Mouse (Mus musculus): ENCODE measurements around the gene Birc2. TPM values are rescaled to one million over a fixed set of nuclear protein-coding genes. Genes with fewer than 3 reads are reported as not detected.

Birc2 gene
- polyA plus RNA-seq, 1 experiment from 2014 or later = 42.8 TPM

DNA sequence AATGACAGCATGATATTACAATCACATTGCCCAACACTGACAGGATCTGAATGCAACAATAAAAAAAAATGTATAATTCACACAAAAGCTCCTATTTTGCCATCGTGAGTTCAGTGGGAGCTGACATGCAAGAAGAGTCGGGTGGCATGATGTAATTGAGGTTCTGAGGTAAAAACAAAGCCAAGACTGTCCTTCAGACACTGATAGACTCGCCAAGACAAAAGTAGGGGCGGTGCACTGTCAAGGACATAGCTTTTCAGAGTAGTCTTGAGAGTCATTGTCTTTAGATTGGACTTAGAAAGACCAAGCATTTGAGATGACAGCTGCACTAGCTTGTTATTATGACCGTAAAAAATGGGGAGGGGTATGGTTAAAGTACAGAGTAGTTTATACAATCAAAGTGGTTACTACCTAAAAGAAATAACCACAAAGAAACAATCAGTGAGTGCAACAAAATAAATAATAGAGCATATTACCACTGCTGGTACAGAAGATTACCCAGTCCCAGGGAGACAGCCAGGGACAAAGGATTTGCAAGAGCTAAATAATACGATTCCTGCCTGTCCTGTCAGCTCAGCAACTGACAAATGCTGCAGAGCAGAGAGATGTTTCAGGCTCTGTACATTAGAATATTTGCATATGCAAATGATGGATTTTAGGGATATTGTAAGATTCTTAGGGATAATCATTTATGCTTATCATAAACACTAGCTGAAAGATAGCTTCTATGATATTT, 40.6 kb downstream of the Birc2 start:
- Histone ChIP-seq H3K27ac (replicated peaks) (no peak overlapping the region; the same call in 1 of the 2 replicates), H3K4me1 (no peaks in the 10 kb centered on the region), H3K9me3 (no peaks in the 10 kb centered on the region), H3K4me2 (replicated peaks) (no peak overlapping the region), H3K9ac (replicated peaks) (no peak overlapping the region), H3K27me3 (no peaks in the 10 kb centered on the region), H3K4me3 (no peak overlapping the region), H3K36me3 (peaks cover 29% of the 10 kb centered on the region)
- no peak for ATAC-seq (ENCODE audit: low FRiP score, low read depth)
- whole genome bisulfite sequencing = 68% methylated on average over 6 of the region's 6 CpGs

DNA sequence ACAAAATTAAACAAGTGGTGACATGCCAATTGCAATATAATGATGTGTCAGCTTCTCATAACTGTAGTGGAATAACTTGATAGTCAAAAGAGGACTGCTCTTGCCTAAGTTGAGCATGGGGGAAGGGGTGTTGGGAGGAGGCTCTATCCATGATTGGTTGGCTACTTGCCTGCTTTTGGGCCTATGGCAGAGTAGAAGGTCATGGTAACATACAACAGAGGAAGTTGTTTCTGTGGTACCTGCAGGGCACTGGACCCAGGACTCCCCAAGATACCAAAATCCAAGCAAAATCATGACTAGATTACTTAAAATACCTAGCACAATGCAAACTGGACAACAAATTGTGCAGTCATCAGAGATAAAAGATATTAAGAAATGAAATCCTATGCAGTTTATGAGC, 41.3 kb downstream of the Birc2 start:
- ATAC-seq (ENCODE audit: low FRiP score, low read depth) = no peak
- H3K27me3 ChIP-seq = no peaks in the 10 kb centered on the region
- H3K27ac ChIP-seq (replicated peaks) = no peak overlapping the region
- H3K4me1 ChIP-seq = no peaks in the 10 kb centered on the region
- H3K9me3 ChIP-seq = no peaks in the 10 kb centered on the region
- H3K9ac ChIP-seq (replicated peaks) = no peak overlapping the region
- peaks cover 37% of the 10 kb centered on the region for H3K36me3 ChIP-seq
- H3K4me2 ChIP-seq (replicated peaks) = no peak overlapping the region
- H3K4me3 ChIP-seq = no peak overlapping the region

- peaks cover 42% of the 10 kb centered on the region for H3K36me3 ChIP-seq
- 89% methylated on average over 2 of the region's 2 CpGs for WGBS
- ATAC-seq (ENCODE audit: low FRiP score, low read depth) = no peak
Observed at GRCm38 (mm10) chr9:7793561-7793960, 43.3 kb downstream of the Birc2 start.

DNA sequence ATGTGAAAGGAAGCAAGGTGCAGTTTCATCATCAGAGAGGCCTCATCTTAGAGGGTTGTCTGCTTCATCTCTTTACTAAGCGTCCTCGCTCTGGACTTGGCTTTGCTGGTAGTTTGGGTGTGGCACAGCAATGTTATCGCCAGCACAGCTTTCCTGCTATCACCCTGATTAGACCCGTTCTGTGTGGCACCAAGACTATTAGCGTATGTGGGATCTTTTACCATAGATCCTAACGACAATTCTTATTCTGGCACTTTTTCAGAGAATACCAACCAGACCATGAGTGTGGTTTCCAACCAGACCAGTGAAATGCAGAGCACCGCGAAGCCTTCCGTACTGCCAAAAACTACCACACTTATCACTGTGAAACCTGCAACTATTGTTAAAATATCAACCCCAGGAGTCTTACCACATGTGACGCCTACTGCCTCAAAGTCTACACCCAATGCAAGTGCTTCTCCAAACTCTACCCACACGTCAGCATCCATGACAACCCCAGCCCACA, 46.2 kb downstream of the Birc2 start:
- Histone ChIP-seq H3K4me2 (replicated peaks) (no peak overlapping the region), H3K4me3 (no peak overlapping the region), H3K27ac (replicated peaks) (no peak overlapping the region), H3K9ac (replicated peaks) (no peak overlapping the region), H3K27me3 (no peaks in the 10 kb centered on the region), H3K4me1 (no peaks in the 10 kb centered on the region), H3K36me3 (peaks cover 42% of the 10 kb centered on the region), H3K9me3 (no peaks in the 10 kb centered on the region)
- 96% methylated on average over 11 of the region's 11 CpGs for WGBS
- no peak for ATAC-seq (ENCODE audit: low FRiP score, low read depth)

More at GRCm38 (mm10) chr9:7793561-7793960, 43.3 kb downstream of the Birc2 start:
- H3K27ac ChIP-seq (replicated peaks) = no peak overlapping the region
- no peak overlapping the region for H3K4me2 ChIP-seq (replicated peaks)
- H3K4me1 ChIP-seq = no peaks in the 10 kb centered on the region
- H3K4me3 ChIP-seq = no peak overlapping the region
- H3K27me3 ChIP-seq = no peaks in the 10 kb centered on the region
- no peaks in the 10 kb centered on the region for H3K9me3 ChIP-seq
- H3K9ac ChIP-seq (replicated peaks) = no peak overlapping the region

DNA sequence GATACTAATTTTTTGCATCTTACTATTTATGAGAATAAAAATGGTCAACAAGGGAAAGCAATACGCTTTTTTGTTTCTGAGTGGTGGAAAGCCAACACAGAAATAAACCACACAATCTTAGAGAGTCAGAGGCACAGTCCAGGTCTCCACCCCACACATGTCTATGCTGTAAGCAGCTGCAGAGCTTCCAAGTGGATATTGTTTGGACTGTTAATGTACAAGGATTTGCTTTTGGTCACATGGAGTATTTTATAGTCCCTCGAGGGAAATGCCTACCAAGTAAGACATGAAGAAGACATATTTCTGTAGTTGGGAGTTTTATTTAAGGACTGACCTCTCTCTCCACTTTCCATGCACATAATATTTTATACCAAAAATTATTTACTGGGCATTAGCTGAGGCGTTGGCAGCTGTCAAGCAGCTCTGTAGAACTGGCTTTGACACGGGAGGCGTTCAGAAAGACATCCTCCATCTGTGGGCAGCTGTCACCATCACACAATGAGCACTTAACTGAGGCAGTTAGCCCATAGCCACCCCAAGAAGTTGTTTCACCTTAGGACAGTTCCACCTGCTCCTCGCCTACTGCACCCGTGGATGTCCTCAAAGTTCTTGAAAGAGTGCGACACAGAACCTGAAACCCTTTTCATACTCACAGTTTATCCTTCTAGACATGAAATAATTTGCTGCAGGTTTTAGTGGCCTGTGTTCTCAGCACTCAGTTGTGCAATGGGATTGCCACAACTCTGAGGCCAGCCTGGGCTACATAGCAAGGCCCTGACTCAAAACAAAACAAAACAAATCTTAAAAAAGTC, 46.9 kb downstream of the Birc2 start:
- Histone ChIP-seq H3K4me2 (replicated peaks) (no peak overlapping the region), H3K27me3 (no peaks in the 10 kb centered on the region), H3K4me1 (0 out of 2 replicates have a peak, but pooled peaks cover 2% of the 10 kb centered on the region), H3K9ac (replicated peaks) (no peak overlapping the region), H3K4me3 (no peak overlapping the region), H3K9me3 (no peaks in the 10 kb centered on the region), H3K36me3 (peaks cover 44% of the 10 kb centered on the region), H3K27ac (replicated peaks) (no peak overlapping the region)
- ATAC-seq (ENCODE audit: low FRiP score, low read depth) = no peak
- WGBS = 93% methylated on average over 8 of the region's 8 CpGs

- Histone ChIP-seq H3K27me3 (no peaks in the 10 kb centered on the region), H3K4me3 (no peak overlapping the region), H3K9ac (replicated peaks) (no peak overlapping the region), H3K9me3 (no peaks in the 10 kb centered on the region), H3K4me2 (replicated peaks) (no peak overlapping the region), H3K4me1 (peaks cover 10% of the 10 kb centered on the region), H3K27ac (replicated peaks) (no peak overlapping the region), H3K36me3 (peaks cover 34% of the 10 kb centered on the region)
- WGBS = 92% methylated on average over 6 of the region's 6 CpGs
- no peak for ATAC-seq (ENCODE audit: low FRiP score, low read depth)
Observed at GRCm38 (mm10) chr9:7788411-7788810, 48.5 kb downstream of the Birc2 start.

GRCm38 (mm10) chr9:7786086-7786485, 50.8 kb downstream of the Birc2 start:
- H3K4me1 ChIP-seq = peaks cover 10% of the 10 kb centered on the region
- H3K9me3 ChIP-seq = no peaks in the 10 kb centered on the region
- ATAC-seq (ENCODE audit: low FRiP score, low read depth) = no peak
- no peak overlapping the region for H3K4me3 ChIP-seq
- H3K9ac ChIP-seq (replicated peaks) = no peak overlapping the region
- H3K36me3 ChIP-seq = peaks cover 18% of the 10 kb centered on the region
- no peak overlapping the region for H3K27ac ChIP-seq (replicated peaks)
- H3K4me2 ChIP-seq (replicated peaks) = no peak overlapping the region
- no peaks in the 10 kb centered on the region for H3K27me3 ChIP-seq
- 89% methylated on average over 7 of the region's 7 CpGs for WGBS

DNA sequence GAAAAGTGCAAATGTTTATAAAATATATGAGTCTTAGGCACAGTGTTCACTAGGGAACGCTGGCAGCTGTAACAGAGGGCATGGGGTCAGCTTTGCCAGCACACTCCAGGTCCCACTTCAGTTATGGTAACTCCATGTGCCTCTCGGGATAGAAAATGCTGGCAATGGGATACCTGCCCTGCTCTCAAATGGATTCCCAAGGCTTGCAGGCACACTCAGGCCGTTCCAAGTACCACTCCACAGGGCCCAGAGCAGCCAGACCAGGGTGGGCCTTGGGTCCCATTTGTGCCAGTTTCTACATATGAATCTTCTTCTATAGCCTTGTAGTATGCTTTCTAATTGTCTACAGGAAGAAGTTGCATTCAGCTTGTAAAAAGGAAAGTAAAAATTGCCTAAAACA, 51.5 kb downstream of the Birc2 start:
- Histone ChIP-seq H3K9ac (replicated peaks) (no peak overlapping the region), H3K4me3 (no peak overlapping the region), H3K4me1 (peaks cover 10% of the 10 kb centered on the region), H3K9me3 (no peaks in the 10 kb centered on the region), H3K36me3 (peaks cover 11% of the 10 kb centered on the region; the same call in 1 of the 2 replicates), H3K27me3 (no peaks in the 10 kb centered on the region), H3K4me2 (replicated peaks) (no peak overlapping the region), H3K27ac (replicated peaks) (no peak overlapping the region)
- no peak for ATAC-seq (ENCODE audit: low FRiP score, low read depth)
- 91% methylated on average over 3 of the region's 3 CpGs for WGBS

DNA sequence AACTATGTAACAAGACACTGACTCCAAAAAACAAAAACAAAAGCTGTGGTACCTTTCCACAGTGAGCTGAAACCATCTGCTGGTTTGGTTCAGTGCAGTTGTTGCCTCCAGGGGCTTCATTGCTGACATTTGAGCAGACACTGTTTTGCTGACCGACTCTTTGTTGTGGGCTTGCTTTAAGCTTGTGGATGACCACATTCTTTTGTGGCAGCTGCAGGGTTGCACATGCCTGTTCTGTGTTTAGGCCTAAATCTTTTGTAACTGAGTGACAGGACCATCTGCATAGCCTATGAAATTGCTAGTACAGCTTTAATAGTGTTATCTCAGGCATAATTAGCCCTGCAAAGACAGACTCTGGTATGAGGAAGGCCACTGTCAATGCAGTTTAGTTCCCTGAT, 52.2 kb downstream of the Birc2 start:
- H3K4me2 ChIP-seq (replicated peaks) = no peak overlapping the region
- H3K4me1 ChIP-seq = peaks cover 10% of the 10 kb centered on the region
- peak overlapping the region; percentile 73 for H3K27ac ChIP-seq (replicated peaks)
- H3K27me3 ChIP-seq = no peaks in the 10 kb centered on the region
- H3K9ac ChIP-seq (replicated peaks) = no peak overlapping the region
- WGBS = 23% methylated on average over 1 of the region's 1 CpGs
- no peak overlapping the region for H3K4me3 ChIP-seq
- ATAC-seq (ENCODE audit: low FRiP score, low read depth) = peak; percentile 63; the same call in 1 of the 2 replicates
- 0 out of 2 replicates have a peak, but pooled peaks cover 7% of the 10 kb centered on the region for H3K36me3 ChIP-seq
- H3K9me3 ChIP-seq = no peaks in the 10 kb centered on the region

- Histone ChIP-seq H3K36me3 (0 out of 2 replicates have a peak, but pooled peaks cover 7% of the 10 kb centered on the region), H3K9me3 (no peaks in the 10 kb centered on the region), H3K9ac (replicated peaks) (no peak overlapping the region), H3K4me2 (replicated peaks) (no peak overlapping the region), H3K27me3 (no peaks in the 10 kb centered on the region), H3K4me3 (no peak overlapping the region), H3K27ac (replicated peaks) (peak overlapping the region; percentile 73), H3K4me1 (peaks cover 10% of the 10 kb centered on the region)
- peak; percentile 10; the same call in 1 of the 2 replicates for ATAC-seq (ENCODE audit: low FRiP score, low read depth)
- WGBS = 83% methylated on average over 15 of the region's 15 CpGs
Observed at GRCm38 (mm10) chr9:7783823-7784614, 52.8 kb downstream of the Birc2 start.

DNA sequence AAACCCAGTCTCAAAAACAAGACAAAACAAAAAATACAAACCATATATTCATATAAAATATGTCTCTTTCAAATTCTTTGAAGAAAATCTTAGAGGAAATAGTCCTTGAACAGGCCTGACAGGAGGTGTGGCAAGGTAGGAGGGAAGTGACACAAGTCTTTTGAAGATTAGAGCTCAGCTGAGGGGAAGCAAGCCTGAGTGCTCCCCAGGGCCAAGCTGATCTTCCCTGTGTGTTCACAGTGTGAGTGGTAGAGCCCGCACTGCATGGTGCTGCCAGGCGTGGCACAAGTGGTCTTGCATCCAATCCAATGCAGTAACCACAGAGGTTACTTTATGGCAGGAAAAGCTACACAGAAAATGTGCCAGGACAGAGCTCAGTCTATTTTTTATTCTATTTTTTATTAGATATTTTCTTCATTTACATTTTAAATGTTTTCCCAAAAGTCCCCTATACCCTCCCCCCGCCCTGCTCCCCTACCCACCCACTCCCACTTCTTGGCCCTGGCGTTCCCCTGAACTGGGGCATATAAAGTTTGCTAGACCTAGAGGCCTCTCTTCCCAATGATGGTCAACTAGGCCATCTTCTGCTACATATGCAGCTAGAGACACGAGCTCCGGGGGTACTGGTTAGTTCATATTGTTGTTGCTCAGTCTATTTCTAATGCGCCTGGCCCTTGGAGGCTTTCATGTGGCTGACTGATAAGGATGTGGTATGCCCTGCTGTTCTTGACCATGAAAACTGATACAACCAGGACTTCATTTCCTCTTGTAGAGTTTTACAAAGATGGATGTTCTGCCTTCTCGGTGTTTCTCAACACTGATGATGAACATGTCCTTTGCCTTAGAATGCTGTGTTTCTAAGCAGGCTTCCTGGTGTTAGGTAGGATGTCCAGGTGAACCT, 56.4 kb downstream of the Birc2 start:
- Histone ChIP-seq H3K27ac (replicated peaks) (no peak overlapping the region), H3K27me3 (no peaks in the 10 kb centered on the region), H3K9ac (replicated peaks) (no peak overlapping the region), H3K9me3 (no peaks in the 10 kb centered on the region), H3K36me3 (0 out of 2 replicates have a peak, but pooled peaks cover 6% of the 10 kb centered on the region), H3K4me1 (peaks cover 10% of the 10 kb centered on the region), H3K4me3 (no peak overlapping the region), H3K4me2 (replicated peaks) (no peak overlapping the region)
- 95% methylated on average over 8 of the region's 8 CpGs for WGBS
- ATAC-seq (ENCODE audit: low FRiP score, low read depth) = no peak
